Mouse (Mus musculus) MN1 (cell line): Measurements from ENCODE around the gene Ms4a4c.
"Not testable (repeated sequence)": the region's sequence is repeated elsewhere in the genome, so short reads cannot be mapped to it uniquely, and the experiment has no call there.

ENCODE experiments used
- DNase-seq: peaks from one replicate; pipeline ENCODE4 v3.0.0-alpha.2; 2016; ENCODE audit warnings: low spot score

Ms4a4c gene

GRCm38 (mm10) chr19:11464795-11465194 lies 60.2 kb downstream of the Ms4a4c start:
- not testable (repeated sequence) for DNase-seq

GRCm38 (mm10) chr19:11466471-11466870 lies 61.9 kb downstream of the Ms4a4c start:
- no peak for DNase-seq

- not testable (repeated sequence) for DNase-seq
Observed at GRCm38 (mm10) chr19:11468361-11468760, 63.8 kb downstream of the Ms4a4c start.

GRCm38 (mm10) chr19:11469215-11469614 lies 64.6 kb downstream of the Ms4a4c start, which contains the start of gene Ms4a6c:
Gene Ms4a6c, plus strand, starts transcription at chr19:11469366.
- not testable (repeated sequence) for DNase-seq
